Mouse (Mus musculus): ENCODE data around the gene Marveld1. TPM values are rescaled to one million over a fixed set of nuclear protein-coding genes. Genes with fewer than 3 reads are reported as not detected.

Marveld1 gene
- total RNA-seq, 2 experiments from 2014 or later: 16.9 to 23.5 TPM

DNA sequence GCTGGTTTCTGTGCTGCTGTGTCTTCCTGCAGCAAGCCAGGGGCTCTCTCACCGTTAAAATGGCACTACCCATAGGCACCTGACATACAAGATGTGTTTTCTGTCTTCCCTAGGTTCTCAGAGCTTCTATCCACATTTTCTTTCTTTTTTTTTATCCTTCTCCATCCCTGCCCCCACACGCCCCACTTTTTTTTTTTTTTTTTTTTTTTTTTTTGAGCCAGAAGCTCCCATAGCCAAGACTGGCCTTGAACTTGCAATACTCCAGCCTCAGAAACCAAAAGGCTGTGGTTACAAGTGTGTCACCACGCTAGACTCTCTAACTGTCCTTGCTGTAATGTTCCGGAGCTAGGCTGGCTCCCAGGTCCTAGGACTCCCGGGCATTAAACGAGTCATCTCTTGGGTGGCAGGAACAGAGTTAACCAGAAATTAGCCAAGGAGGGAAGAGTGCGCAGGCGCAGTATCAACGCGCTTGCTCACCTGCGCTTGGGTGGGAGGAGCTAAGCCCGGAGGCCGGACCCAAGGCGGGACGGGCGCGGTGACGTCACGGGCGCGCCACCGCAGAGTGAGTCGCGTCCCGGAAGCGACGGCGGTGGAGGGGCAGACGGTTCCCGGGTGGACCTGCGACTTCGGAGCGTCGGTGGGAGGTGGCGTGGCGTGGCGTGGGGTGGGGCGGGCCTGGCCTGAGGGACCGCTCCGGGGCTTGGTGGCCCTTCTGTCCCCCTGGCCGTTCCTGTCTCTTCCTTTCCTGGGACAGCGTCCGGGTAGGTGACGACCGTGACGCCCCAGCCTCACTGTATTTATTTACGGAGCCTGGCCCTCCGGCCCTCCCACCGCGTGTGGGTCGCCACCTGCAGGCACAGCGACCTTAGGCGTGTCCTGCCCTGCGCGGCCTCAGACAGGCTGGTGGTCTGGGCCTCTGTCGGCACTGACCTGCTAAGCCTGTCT lies 23.1 kb downstream of the Marveld1 start:
- peak; percentile 87 for DNase-seq

DNA sequence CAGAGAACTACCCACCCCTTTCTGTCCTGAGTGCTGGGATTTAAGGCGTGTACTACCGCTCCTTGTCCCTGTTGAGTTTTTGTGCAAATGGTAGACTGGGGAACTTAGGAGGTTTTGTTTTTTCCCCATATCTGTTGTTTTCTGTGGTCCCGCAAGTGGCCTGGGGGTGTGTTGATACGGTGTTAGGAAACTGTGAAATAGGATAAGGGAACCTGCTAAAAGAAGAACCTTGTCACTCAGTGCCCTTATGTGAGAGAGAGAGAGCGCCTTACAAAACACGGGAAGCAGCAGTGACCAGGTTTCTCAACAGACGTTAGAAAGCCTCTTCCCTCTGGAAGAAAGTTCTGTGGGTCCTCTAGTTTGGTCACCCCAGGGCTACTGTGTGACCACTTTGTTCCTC lies 29.6 kb downstream of the Marveld1 start:
- no peak for DNase-seq

DNA sequence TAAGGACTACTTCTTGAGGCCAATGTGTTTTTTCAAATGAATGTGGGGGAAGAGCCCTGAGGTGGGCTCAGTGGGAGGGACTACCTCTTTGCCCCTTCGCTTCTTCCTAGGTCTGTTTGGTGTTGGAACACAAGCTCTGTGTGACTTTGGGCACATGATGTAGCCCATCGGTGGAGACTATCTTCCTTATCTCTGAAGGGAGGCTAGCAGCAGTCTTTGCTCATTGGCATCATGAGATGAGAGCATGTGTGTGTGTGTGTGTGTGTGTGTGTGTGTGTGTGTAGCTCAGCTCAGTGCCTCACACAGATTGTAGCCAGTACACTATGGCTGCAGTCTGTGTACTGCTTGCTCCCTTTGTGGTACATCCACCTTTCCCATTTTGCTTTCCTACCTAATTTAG lies 30.3 kb downstream of the Marveld1 start:
- no peak for DNase-seq

DNA sequence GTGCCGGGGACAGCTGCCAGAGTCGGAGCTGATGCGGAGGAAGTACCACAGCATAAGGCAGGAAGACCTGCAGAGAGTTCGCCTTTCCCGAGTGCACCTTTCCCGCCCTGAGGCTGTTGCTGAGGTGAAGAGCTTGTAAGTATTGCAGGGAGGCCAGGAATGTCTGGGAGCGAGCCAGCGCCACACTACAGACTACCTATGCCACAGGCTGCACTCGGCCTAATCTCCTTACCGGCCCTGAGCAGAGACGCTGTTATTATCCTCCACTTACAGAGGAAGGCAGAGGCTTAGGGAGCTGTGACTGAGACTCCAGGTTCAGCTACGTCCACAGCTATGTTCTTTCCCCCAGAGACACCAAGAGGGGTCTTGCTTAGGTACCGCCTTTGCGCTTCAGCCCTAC lies 32.2 kb downstream of the Marveld1 start:
- no peak for DNase-seq

DNA sequence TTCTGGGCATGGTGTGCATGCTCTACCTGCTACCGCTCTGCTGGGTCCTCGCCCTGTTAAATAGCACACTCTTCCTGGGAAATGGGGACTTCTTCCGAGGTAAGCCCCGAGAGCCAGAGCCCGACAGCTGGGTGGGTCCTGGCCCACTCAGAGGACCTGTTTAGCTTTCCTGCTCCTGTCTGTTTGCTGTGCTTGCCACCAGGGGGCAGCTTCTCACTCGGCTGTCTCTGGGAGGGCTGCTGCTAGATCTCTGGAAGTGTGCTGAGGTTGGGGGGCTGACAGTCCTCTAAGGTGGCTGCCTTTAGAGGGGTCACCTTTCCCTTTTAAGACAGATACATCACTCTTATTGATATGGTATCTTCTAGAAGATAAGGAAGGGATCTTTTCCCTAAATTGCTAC lies 35.5 kb downstream of the Marveld1 start:
- DNase-seq: no peak

DNA sequence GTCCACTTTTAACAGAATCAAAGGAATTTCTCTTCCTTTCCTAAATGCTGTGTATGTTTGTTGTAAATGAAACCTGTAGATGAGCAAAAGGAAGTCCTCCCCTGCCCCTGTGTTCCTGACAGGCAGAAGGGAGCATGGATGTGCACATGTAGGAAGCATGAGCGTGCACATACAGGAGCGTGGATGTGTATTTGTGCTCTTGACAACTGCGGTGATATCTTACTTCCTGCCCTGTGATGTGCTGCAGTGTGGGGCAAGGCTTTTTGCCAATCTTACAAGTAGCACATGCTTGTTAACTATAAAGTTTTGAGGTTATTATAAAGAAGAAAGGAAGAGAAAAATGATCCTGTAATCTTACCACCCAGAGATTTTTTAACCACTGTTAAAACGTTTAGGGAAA lies 42.5 kb downstream of the Marveld1 start:
- DNase-seq: no peak

DNA sequence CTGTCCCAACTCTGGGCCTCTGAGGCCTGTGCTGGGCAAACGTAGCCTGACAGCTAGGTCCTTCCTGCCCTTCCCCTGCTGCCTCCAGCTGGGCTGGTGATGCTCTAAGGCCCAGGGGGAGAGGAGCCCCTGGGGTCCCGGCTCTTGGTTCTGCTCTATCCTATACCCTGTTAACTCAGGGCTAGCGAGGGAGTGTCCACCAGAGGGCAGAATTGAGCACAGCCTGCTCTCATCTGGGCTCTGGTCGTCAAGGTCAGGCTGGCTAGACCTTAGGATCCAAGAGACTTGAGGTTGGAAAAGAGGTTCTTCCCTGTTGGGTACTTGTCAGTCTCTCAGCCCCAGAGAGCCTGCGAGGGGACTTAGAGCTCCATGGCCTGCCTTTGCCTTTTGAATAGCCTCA lies 43.3 kb downstream of the Marveld1 start:
- DNase-seq: peak; percentile 68

DNA sequence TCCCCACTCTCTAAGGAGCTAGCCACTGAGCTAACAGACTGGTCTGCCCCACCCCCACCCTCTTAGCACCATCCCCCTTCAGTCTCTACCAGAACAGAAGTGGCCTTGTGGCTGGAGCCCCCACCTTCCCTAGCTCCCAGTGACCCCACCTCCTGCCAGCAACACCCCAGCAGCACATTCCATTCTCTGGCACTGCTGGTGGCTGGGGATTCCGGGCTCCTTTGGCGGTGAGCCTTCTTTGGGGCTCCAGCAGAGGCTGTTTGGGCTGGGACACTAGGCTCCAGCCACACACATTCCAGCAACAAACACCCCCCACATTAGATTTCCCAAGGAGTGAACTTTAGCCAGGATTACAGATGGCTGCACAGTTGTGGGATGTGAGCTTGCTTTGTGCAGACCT lies 46.1 kb downstream of the Marveld1 start:
- DNase-seq: no peak

DNA sequence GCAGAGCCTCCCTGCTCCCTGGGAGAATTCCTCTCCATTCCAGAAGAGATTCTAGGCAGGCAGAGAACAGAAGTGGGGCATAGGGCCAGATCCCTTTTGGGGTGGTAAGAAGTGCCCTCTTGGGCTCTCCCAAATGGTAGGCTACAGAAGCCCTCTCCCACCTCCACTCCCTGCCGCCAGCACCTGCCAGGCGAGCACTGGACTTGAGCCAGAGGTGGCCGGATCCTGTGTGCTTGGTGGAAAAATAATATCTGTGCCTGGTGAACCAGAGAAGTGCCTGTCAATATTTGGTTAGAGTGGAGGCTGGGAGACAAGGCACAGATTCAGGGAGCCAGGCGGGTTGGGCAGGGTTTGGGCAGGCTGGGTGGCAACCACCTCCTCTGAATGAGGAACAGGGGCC lies 49.2 kb downstream of the Marveld1 start:
- no peak for DNase-seq

DNA sequence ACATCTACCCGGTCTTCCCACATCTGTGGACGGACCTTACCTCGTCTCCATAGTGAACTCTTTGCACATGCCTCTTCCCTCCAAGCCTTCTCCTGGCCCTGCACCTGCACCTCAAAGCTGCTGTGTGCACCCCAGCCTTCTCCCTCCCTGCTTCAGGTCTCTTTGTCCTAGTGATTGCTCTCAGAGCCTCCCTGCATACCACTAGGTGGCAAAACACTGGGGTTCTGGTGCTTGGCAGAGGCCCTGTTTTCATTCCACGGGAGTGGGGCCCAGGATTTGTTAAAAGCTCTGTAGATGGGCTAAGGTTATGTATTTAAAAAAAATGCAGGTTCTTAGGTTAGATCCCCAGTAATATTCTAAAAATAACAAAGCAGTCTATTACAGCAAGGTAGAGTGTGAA lies 49.9 kb downstream of the Marveld1 start:
- DNase-seq: no peak

DNA sequence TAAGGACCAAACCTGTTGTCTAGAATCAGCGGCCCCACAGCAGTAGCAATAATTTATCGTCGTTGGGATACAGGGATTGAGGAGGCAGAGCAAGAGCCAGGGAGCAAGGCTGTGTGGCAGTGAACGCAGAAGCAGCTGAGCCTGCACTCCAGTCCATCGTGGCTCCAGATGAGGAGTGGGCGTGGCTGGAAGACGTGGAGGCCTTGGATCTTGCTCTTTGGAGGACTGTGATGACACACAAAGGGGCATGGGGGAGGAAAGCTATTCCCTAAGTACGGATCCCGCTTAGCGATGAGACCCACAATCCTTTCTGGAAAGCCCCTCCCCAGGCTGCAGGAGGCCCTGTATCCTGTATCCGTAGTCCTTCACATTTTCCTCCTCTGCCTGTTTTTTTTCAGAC lies 50.8 kb downstream of the Marveld1 start:
- no peak for DNase-seq

Other genes with a start within 250 kb of the Marveld1 start
- 10 to 100 TPM; 31.3 to 34.2 TPM for gene Pgam1, start 235.5 kb upstream of the Marveld1 start, total RNA-seq (2021)
- gene Exosc1, start 214.0 kb upstream of the Marveld1 start, total RNA-seq (2021): 10 to 100 TPM; 18.2 to 20.1 TPM
- gene Zdhhc16, start 213.9 kb upstream of the Marveld1 start, total RNA-seq (2021): 10 to 100 TPM; 22.7 to 31.3 TPM
- gene Mms19, start 166.2 kb upstream of the Marveld1 start, total RNA-seq (2021): 10 to 100 TPM in 1 of 2 experiments, 1 to 10 TPM in 1; 9.2 to 12.9 TPM
- gene Ubtd1, start 165.6 kb upstream of the Marveld1 start, total RNA-seq (2021): 10 to 100 TPM; 23.3 to 27.6 TPM
- 10 to 100 TPM; 65.0 to 72.7 TPM for gene Ankrd2, start 111.4 kb upstream of the Marveld1 start, total RNA-seq (2021)
- 1 to 10 TPM; 4.5 to 4.6 TPM for gene Hoga1, start 101.8 kb upstream of the Marveld1 start, total RNA-seq (2021)
- gene 4933411K16Rik, start 95.2 kb upstream of the Marveld1 start, total RNA-seq (2021): under 1 TPM; 0.40 to 0.50 TPM
- gene Morn4, start 61.0 kb upstream of the Marveld1 start, total RNA-seq (2021): 1 to 10 TPM; 1.8 to 2.6 TPM
- 10 to 100 TPM; 13.3 to 14.7 TPM for gene Pi4k2a, start 56.9 kb upstream of the Marveld1 start, total RNA-seq (2021)
- 10 to 100 TPM in 1 of 2 experiments, 1 to 10 TPM in 1; 8.3 to 10.3 TPM for gene Avpi1, start 18.3 kb upstream of the Marveld1 start, total RNA-seq (2021)
- gene Zfyve27, start 16.6 kb downstream of the Marveld1 start, total RNA-seq (2021): 10 to 100 TPM; 12.5 to 17.4 TPM
- gene Sfrp5, start 54.9 kb downstream of the Marveld1 start, total RNA-seq (2021): 1 to 10 TPM; 5.7 to 6.8 TPM
- 1 to 10 TPM; 3.2 to 5.5 TPM for gene Golga7b, start 100.2 kb downstream of the Marveld1 start, total RNA-seq (2021)

Data from gastrocnemius, postnatal 10 days (tissue).